Mouse (Mus musculus): ENCODE results near the gene Neu4. TPM values are rescaled to one million over a fixed set of nuclear protein-coding genes. Genes with fewer than 3 reads are reported as not detected.
"Not testable (repeated sequence)": the region's sequence is repeated elsewhere in the genome, so short reads cannot be mapped to it uniquely, and the experiment has no call there.

The Neu4 gene
- polyA plus RNA-seq, 1 experiment from 2014 or later = not detected

- Histone ChIP-seq H3K4me3 (no peak overlapping the region), H3K9me3 (no peaks in the 10 kb centered on the region), H3K9ac (no peak overlapping the region), H3K4me2 (no peak overlapping the region), H3K27me3 (no peaks in the 10 kb centered on the region), H3K36me3 (no peaks in the 10 kb centered on the region), H3K27ac (no peak overlapping the region), H3K4me1 (no peaks in the 10 kb centered on the region)
- WGBS = 9% methylated on average over 3 of the region's 3 CpGs
- ATAC-seq (ENCODE audit: borderline replicate concordance, extremely low read depth, low FRiP score, low TSS enrichment) = no peak
Observed at GRCm38 (mm10) chr1:94055966-94056365, 35.7 kb downstream of the Neu4 start.

GRCm38 (mm10) chr1:94057401-94057800 is 37.1 kb downstream of the Neu4 start:
- H3K4me1 ChIP-seq = no peaks in the 10 kb centered on the region
- no peak overlapping the region for H3K4me3 ChIP-seq
- no peaks in the 10 kb centered on the region for H3K36me3 ChIP-seq
- no peaks in the 10 kb centered on the region for H3K9me3 ChIP-seq
- no peaks in the 10 kb centered on the region for H3K27me3 ChIP-seq
- H3K4me2 ChIP-seq = no peak overlapping the region
- no peak for ATAC-seq (ENCODE audit: borderline replicate concordance, extremely low read depth, low FRiP score, low TSS enrichment)
- no peak overlapping the region for H3K9ac ChIP-seq
- 91% methylated on average over 2 of the region's 2 CpGs for WGBS
- no peak overlapping the region for H3K27ac ChIP-seq

GRCm38 (mm10) chr1:94058281-94058680 is 38.0 kb downstream of the Neu4 start:
- H3K27me3 ChIP-seq; H3K27ac ChIP-seq; H3K4me1 ChIP-seq; H3K9me3 ChIP-seq; H3K4me2 ChIP-seq; H3K36me3 ChIP-seq; ATAC-seq (ENCODE audit: borderline replicate concordance, extremely low read depth, low FRiP score, low TSS enrichment); H3K4me3 ChIP-seq; H3K9ac ChIP-seq: not testable (repeated sequence)
- 75% methylated on average over 1 of the region's 1 CpGs for WGBS

GRCm38 (mm10) chr1:94074756-94075155 is 54.5 kb downstream of the Neu4 start:
- Histone ChIP-seq H3K4me1 (no peaks in the 10 kb centered on the region), H3K9me3 (no peaks in the 10 kb centered on the region), H3K9ac (no peak overlapping the region), H3K36me3 (no peaks in the 10 kb centered on the region), H3K4me3 (no peak overlapping the region), H3K4me2 (no peak overlapping the region), H3K27ac (no peak overlapping the region), H3K27me3 (no peaks in the 10 kb centered on the region)
- ATAC-seq (ENCODE audit: borderline replicate concordance, extremely low read depth, low FRiP score, low TSS enrichment) = no peak
- 73% methylated on average over 6 of the region's 6 CpGs for WGBS

GRCm38 (mm10) chr1:94076702-94077101 is 56.5 kb downstream of the Neu4 start:
- H3K4me3 ChIP-seq = no peak overlapping the region
- H3K9ac ChIP-seq = no peak overlapping the region
- no peaks in the 10 kb centered on the region for H3K9me3 ChIP-seq
- no peaks in the 10 kb centered on the region for H3K27me3 ChIP-seq
- H3K36me3 ChIP-seq = no peaks in the 10 kb centered on the region
- 24% methylated on average over 1 of the region's 1 CpGs for WGBS
- H3K4me2 ChIP-seq = no peak overlapping the region
- no peak for ATAC-seq (ENCODE audit: borderline replicate concordance, extremely low read depth, low FRiP score, low TSS enrichment)
- no peaks in the 10 kb centered on the region for H3K4me1 ChIP-seq
- no peak overlapping the region for H3K27ac ChIP-seq

Other genes starting within 250 kb of the Neu4 start
- gene Dtymk, start 218.5 kb upstream of the Neu4 start, polyA plus RNA-seq (2015; fragmentation: Nextera tagmentation; extraction: Ambion mirVana) = 258 and 260 TPM in 2 replicates
- gene Ing5, start 216.5 kb upstream of the Neu4 start, polyA plus RNA-seq (2015; fragmentation: Nextera tagmentation; extraction: Ambion mirVana) = 20.6 and 22.3 TPM in 2 replicates
- gene D2hgdh, start 195.5 kb upstream of the Neu4 start, polyA plus RNA-seq (2015; fragmentation: Nextera tagmentation; extraction: Ambion mirVana) = 12.5 and 14.9 TPM in 2 replicates
- gene Gal3st2, start 159.1 kb upstream of the Neu4 start, polyA plus RNA-seq (2015; fragmentation: Nextera tagmentation; extraction: Ambion mirVana) = 0.06 and 0.15 TPM in 2 replicates
- gene Gal3st2b, start 102.1 kb upstream of the Neu4 start, polyA plus RNA-seq (2015; fragmentation: Nextera tagmentation; extraction: Ambion mirVana) = 0.10 TPM in 1 of 2 replicates, not detected in the other
- gene Gal3st2c, start 29.9 kb upstream of the Neu4 start, polyA plus RNA-seq (2015; fragmentation: Nextera tagmentation; extraction: Ambion mirVana) = not detected in 2 replicates
- gene Pdcd1, start 32.1 kb downstream of the Neu4 start, polyA plus RNA-seq (2015; fragmentation: Nextera tagmentation; extraction: Ambion mirVana) = 0.10 and 0.81 TPM in 2 replicates